Mouse (Mus musculus) left cerebral cortex, adult 2 months (tissue): Measurements from ENCODE around the gene Kdm5b. TPM values are rescaled to one million over a fixed set of nuclear protein-coding genes. Genes with fewer than 3 reads are reported as not detected.
A peak's percentile ranks its signal among the peaks of the same experiment; 100 is the strongest.

ENCODE experiments used
- DNase-seq, 2 experiments: peaks; one replicate each; pipeline ENCODE4 v3.0.0; 2021 to 2022; ENCODE audit warnings: low spot score in 2 of 2, mixed read lengths in 1 of 2; ENCODE audit errors: extremely low spot score in 1 of 2
- H3K27ac ChIP-seq: fragments of 200-600 bp; 2 replicates; pipeline ENCODE4 v1.8.1; 2022
- H3K4me3 ChIP-seq: fragments of 200-600 bp; 2 replicates; pipeline ENCODE4 v1.8.1; 2022
- CTCF ChIP-seq: fragments of 200-600 bp; IDR thresholded peaks from 2 replicates; pipeline ENCODE4 v1.8.1; 2022; ENCODE audit warnings: antibody characterized with exemption, mild to moderate bottlenecking, moderate library complexity
- intact Hi-C: fragments of 180-260 bp; cut with DNase I; formaldehyde crosslinking; loops from one replicate; pipeline ENCODE4 v1.15.1; 2025
- total RNA-seq, 2 experiments: library from RNA; stranded (reverse); gene quantifications; 2 replicates each; pipeline ENCODE4 v1.2.3; 2021

The Kdm5b gene
- total RNA-seq, 2 experiments from 2014 or later = 70.5 to 71.0 TPM

- no peak overlapping the region for H3K4me3 ChIP-seq
- no peak for DNase-seq
- intact Hi-C loops = loop anchor here (2.0 to 5.0 kb wide), 3 partner anchors 68 to 323 kb away; partner anchors contain the start of gene Ube2t
- TF ChIP-seq CTCF = no peak
- H3K27ac ChIP-seq = no peak overlapping the region
Observed at GRCm38 (mm10) chr1:134639460-134639859, 79.5 kb downstream of the Kdm5b start.

GRCm38 (mm10) chr1:134641507-134641906, 81.5 kb downstream of the Kdm5b start:
- TF ChIP-seq CTCF = peak; percentile 35
- DNase-seq = no peak
- no peak overlapping the region for H3K27ac ChIP-seq
- intact Hi-C loops = loop anchor here (5.0 kb wide), 1 partner anchor 186 kb away; no protein-coding TSS in a partner anchor
- H3K4me3 ChIP-seq = no peak overlapping the region

GRCm38 (mm10) chr1:134643702-134644101, 83.7 kb downstream of the Kdm5b start:
- no peak for DNase-seq
- TF ChIP-seq CTCF = no peak
- Histone ChIP-seq H3K4me3 (no peak overlapping the region), H3K27ac (no peak overlapping the region)
- intact Hi-C loops = loop anchor here (5.0 kb wide), 1 partner anchor 184 kb away; no protein-coding TSS in a partner anchor

GRCm38 (mm10) chr1:134645408-134646200, 85.6 kb downstream of the Kdm5b start:
- TF ChIP-seq CTCF = no peak
- Histone ChIP-seq H3K27ac (no peak overlapping the region), H3K4me3 (no peak overlapping the region)
- DNase-seq = no peak
- intact Hi-C loops = no loop called here

- peak; percentile 38 to 49 for DNase-seq
- intact Hi-C loops = no loop called here
Observed at GRCm38 (mm10) chr1:134646261-134646962, 86.4 kb downstream of the Kdm5b start, which contains the start of gene Syt2. Gene Syt2, plus strand, starts transcription at chr1:134646677.

GRCm38 (mm10) chr1:134646963-134647282, 87.0 kb downstream of the Kdm5b start:
- Histone ChIP-seq H3K4me3 (peak overlapping the region; percentile 43), H3K27ac (no peak overlapping the region)
- intact Hi-C loops = no loop called here
- no peak for TF ChIP-seq CTCF
- no peak for DNase-seq

More at GRCm38 (mm10) chr1:134646261-134646962, 86.4 kb downstream of the Kdm5b start, which contains the start of gene Syt2:
- TF ChIP-seq CTCF = no peak
- Histone ChIP-seq H3K27ac (no peak within 1 kb of the TSS), H3K4me3 (peak within 1 kb of the TSS; percentile 43)

GRCm38 (mm10) chr1:134647591-134647990, 87.6 kb downstream of the Kdm5b start:
- H3K4me3 ChIP-seq = no peak overlapping the region
- DNase-seq = no peak
- no peak overlapping the region for H3K27ac ChIP-seq
- intact Hi-C loops = no loop called here
- no peak for TF ChIP-seq CTCF

- DNase-seq = no peak
- Histone ChIP-seq H3K27ac (no peak overlapping the region), H3K4me3 (no peak overlapping the region)
- TF ChIP-seq CTCF = no peak
- intact Hi-C loops = no loop called here
Observed at GRCm38 (mm10) chr1:134650816-134651215, 90.8 kb downstream of the Kdm5b start.

- intact Hi-C loops = no loop called here
- Histone ChIP-seq H3K27ac (no peak overlapping the region), H3K4me3 (no peak overlapping the region)
- TF ChIP-seq CTCF = no peak
- peak in 1 of 2 experiments; percentile 38 for DNase-seq
Observed at GRCm38 (mm10) chr1:134651268-134651850, 91.4 kb downstream of the Kdm5b start.

- Histone ChIP-seq H3K4me3 (no peak overlapping the region), H3K27ac (no peak overlapping the region)
- TF ChIP-seq CTCF = no peak
- intact Hi-C loops = no loop called here
- DNase-seq = no peak
Observed at GRCm38 (mm10) chr1:134651851-134652398, 92.0 kb downstream of the Kdm5b start.

GRCm38 (mm10) chr1:134653603-134654257, 93.8 kb downstream of the Kdm5b start:
- intact Hi-C loops = no loop called here
- Histone ChIP-seq H3K4me3 (no peak overlapping the region), H3K27ac (no peak overlapping the region)
- DNase-seq = no peak
- no peak for TF ChIP-seq CTCF
